Comparison of ENCODE assay signal across 9 mouse cellular contexts in genomic region chr5:150906053-150907040, GRCm38 (mm10). TPM values are rescaled to one million over a fixed set of nuclear protein-coding genes. Genes with fewer than 3 reads are reported as not detected.
DNase-seq lines count a peak whose midpoint lies in the region; ATAC-seq lines count a peak whose summit lies in the region.
"Had no signal": no experiment of that assay in that cellular context is flagged by ENCODE, and none has a peak within 500 bp of the region (broad histone marks: within the 10 kb centered on the region; RNA-seq: fewer than 3 reads in every experiment).

No protein-coding gene starts in this region.

- peak overlapping the region; percentile 50 for H3K4me2 ChIP-seq in forebrain, embryonic 13.5 days
- H3K4me2 ChIP-seq in neural tube, embryonic 12.5 days (replicated peaks), result peak overlapping the region; percentile 47
- H3K4me2 ChIP-seq in intestine, embryonic 15.5 days (replicated peaks), result no peak overlapping the region
- H3K4me2 ChIP-seq: lung, embryonic 14.5 days had no signal

- peak overlapping the region; percentile 22 for H3K9ac ChIP-seq in forebrain, embryonic 13.5 days
- H3K9ac ChIP-seq in neural tube, embryonic 12.5 days, result no peak overlapping the region
- no peak overlapping the region for H3K9ac ChIP-seq in intestine, embryonic 15.5 days
- H3K9ac ChIP-seq: lung, embryonic 14.5 days had no signal

- WGBS in forebrain, embryonic 13.5 days, result 9% methylated on average over 9 of the region's 9 CpGs
- 16% methylated on average over 9 of the region's 9 CpGs for WGBS in neural tube, embryonic 12.5 days
- 35% methylated on average over 9 of the region's 9 CpGs for WGBS in intestine, embryonic 15.5 days

- H3K9me3 ChIP-seq in forebrain, embryonic 13.5 days (replicated peaks), result no peaks in the 10 kb centered on the region; the same call in 1 of the 2 replicates
- H3K9me3 ChIP-seq in neural tube, embryonic 12.5 days, result 0 out of 2 replicates have a peak, but pooled peaks cover 5% of the 10 kb centered on the region
- H3K9me3 ChIP-seq in intestine, embryonic 15.5 days, result no peaks in the 10 kb centered on the region

- no peak overlapping the region for H3K4me3 ChIP-seq in forebrain, embryonic 13.5 days
- H3K4me3 ChIP-seq in neural tube, embryonic 12.5 days, result no peak overlapping the region
- H3K4me3 ChIP-seq in intestine, embryonic 15.5 days (replicated peaks), result no peak overlapping the region

- no peaks in the 10 kb centered on the region for H3K36me3 ChIP-seq in forebrain, embryonic 13.5 days (ENCODE audit: poor library complexity, severe bottlenecking)
- H3K36me3 ChIP-seq in neural tube, embryonic 12.5 days, result no peaks in the 10 kb centered on the region
- H3K36me3 ChIP-seq in intestine, embryonic 15.5 days, result no peaks in the 10 kb centered on the region

- ATAC-seq in forebrain, embryonic 13.5 days, result peak; percentile 99
- peak; percentile 96 for ATAC-seq in neural tube, embryonic 12.5 days (ENCODE audit: low FRiP score, low read depth)
- no peak for ATAC-seq in intestine, embryonic 15.5 days

- peaks cover 23% of the 10 kb centered on the region for H3K4me1 ChIP-seq in forebrain, embryonic 13.5 days
- H3K4me1 ChIP-seq in neural tube, embryonic 12.5 days, result peaks cover 17% of the 10 kb centered on the region
- H3K4me1 ChIP-seq in intestine, embryonic 15.5 days (replicated peaks), result no peaks in the 10 kb centered on the region

- peak; percentile 94 for DNase-seq in brain, adult 2 months (ENCODE audit: low read depth, low spot score)
- DNase-seq in layer of hippocampus, adult 9-11 months, result peak; percentile 89
- DNase-seq in urinary bladder, adult 2 months (ENCODE audit: low spot score), result no peak
- DNase-seq in adrenal gland, postnatal 14 days, result no peak
- DNase-seq in heart, adult 18-20 months, result no peak
- DNase-seq: lung, embryonic 14.5 days had no signal

- H3K27me3 ChIP-seq in forebrain, embryonic 13.5 days, result no peaks in the 10 kb centered on the region
- H3K27me3 ChIP-seq in neural tube, embryonic 12.5 days (replicated peaks), result no peaks in the 10 kb centered on the region
- H3K27me3 ChIP-seq in intestine, embryonic 15.5 days (replicated peaks), result no peaks in the 10 kb centered on the region

- peak overlapping the region; percentile 90 for H3K27ac ChIP-seq in forebrain, embryonic 13.5 days
- H3K27ac ChIP-seq in neural tube, embryonic 12.5 days, result peak overlapping the region; percentile 55; the same call in 1 of the 2 replicates
- no peak overlapping the region for H3K27ac ChIP-seq in intestine, embryonic 15.5 days

RNA-seq across cellular contexts. Expression of gene Kl, which starts 46.1 kb away (rescaled TPM):
- 0.18 and 0.20 TPM in 2 replicates for polyA plus RNA-seq in forebrain, embryonic 13.5 days (2015; fragmentation: Nextera tagmentation; extraction: Ambion mirVana)
- polyA plus RNA-seq in neural tube, embryonic 12.5 days (2016; fragmentation: Nextera tagmentation; extraction: Ambion mirVana), result 0.17 and 0.19 TPM in 2 replicates
- 0.03 and 0.05 TPM in 2 replicates for polyA plus RNA-seq in intestine, embryonic 15.5 days (2015; fragmentation: Nextera tagmentation; extraction: Ambion mirVana)
- polyA plus RNA-seq in urinary bladder, adult 2 months (2012; rRNA removed), result 0.91 and 1.1 TPM in 2 replicates
- total RNA-seq in adrenal gland, postnatal 14 days (2021), result 0.19 and 0.22 TPM in 2 replicates
- total RNA-seq in heart, adult 18-20 months (2021), result under 1 TPM in 1 of 2 experiments, not detected in 1; 0.05 TPM

Comparison
In these comparisons a context has a peak if more than half of its experiments do, and no peak if none do; other contexts are left out.
1. DNase-seq: peak in brain, adult 2 months (single experiment) and layer of hippocampus, adult 9-11 months (single experiment); none in urinary bladder, adult 2 months (single experiment), adrenal gland, postnatal 14 days (single experiment) and heart, adult 18-20 months (0 of 2).